Mouse (Mus musculus): Measurements from ENCODE around the gene Entpd3. TPM values are rescaled to one million over a fixed set of nuclear protein-coding genes. Genes with fewer than 3 reads are reported as not detected.

Entpd3 gene
- polyA plus RNA-seq, 1 experiment from 2014 or later = 2.2 TPM

- WGBS = 1% methylated on average over 53 of the region's 53 CpGs
- Histone ChIP-seq H3K27me3 (no peaks in the 10 kb centered on the region), H3K4me2 (replicated peaks) (peak overlapping the region; percentile 93), H3K4me1 (peaks cover 20% of the 10 kb centered on the region), H3K9me3 (no peaks in the 10 kb centered on the region), H3K9ac (peak overlapping the region; percentile 97), H3K36me3 (peaks cover 40% of the 10 kb centered on the region), H3K27ac (peak overlapping the region; percentile 64; the same call in 1 of the 2 replicates), H3K4me3 (peak overlapping the region; percentile 86)
- ATAC-seq (ENCODE audit: low FRiP score, low read depth) = peak; percentile 76
These were observed 32.2 kb downstream of the Entpd3 start for GRCm38 (mm10) chr9:120571593-120572385.

- Histone ChIP-seq H3K27me3 (no peaks in the 10 kb centered on the region), H3K9ac (no peak overlapping the region), H3K27ac (no peak overlapping the region), H3K36me3 (peaks cover 40% of the 10 kb centered on the region), H3K4me3 (no peak overlapping the region), H3K4me1 (peaks cover 18% of the 10 kb centered on the region), H3K4me2 (replicated peaks) (peak overlapping the region; percentile 91), H3K9me3 (no peaks in the 10 kb centered on the region)
- no peak for ATAC-seq (ENCODE audit: low FRiP score, low read depth)
- 58% methylated on average over 6 of the region's 6 CpGs for WGBS
These were observed 36.4 kb downstream of the Entpd3 start for GRCm38 (mm10) chr9:120575748-120576661.

- WGBS = 8% methylated on average over 4 of the region's 4 CpGs
- Histone ChIP-seq H3K27ac (no peak overlapping the region), H3K9me3 (no peaks in the 10 kb centered on the region), H3K4me2 (replicated peaks) (peak overlapping the region; percentile 91), H3K36me3 (peaks cover 40% of the 10 kb centered on the region), H3K27me3 (no peaks in the 10 kb centered on the region), H3K4me3 (peak overlapping the region; percentile 70), H3K9ac (no peak overlapping the region), H3K4me1 (peaks cover 18% of the 10 kb centered on the region)
- ATAC-seq (ENCODE audit: low FRiP score, low read depth) = no peak
These were observed 37.0 kb downstream of the Entpd3 start for GRCm38 (mm10) chr9:120576662-120577013.

- under 1% methylated on average over 43 of the region's 43 CpGs for WGBS
These were observed 37.6 kb downstream of the Entpd3 start for GRCm38 (mm10) chr9:120577133-120577651.

GRCm38 (mm10) chr9:120577706-120578405 is 38.2 kb downstream of the Entpd3 start:
- Histone ChIP-seq H3K4me2 (replicated peaks) (peak overlapping the region; percentile 91), H3K27me3 (no peaks in the 10 kb centered on the region), H3K4me1 (peaks cover 18% of the 10 kb centered on the region), H3K36me3 (peaks cover 35% of the 10 kb centered on the region), H3K9me3 (no peaks in the 10 kb centered on the region), H3K27ac (no peak overlapping the region), H3K9ac (peak overlapping the region; percentile 91), H3K4me3 (peak overlapping the region; percentile 70)
- no peak for ATAC-seq (ENCODE audit: low FRiP score, low read depth)
- 60% methylated on average over 12 of the region's 12 CpGs for WGBS

More at GRCm38 (mm10) chr9:120577133-120577651, 37.6 kb downstream of the Entpd3 start:
- H3K9me3 ChIP-seq = no peaks in the 10 kb centered on the region
- H3K27me3 ChIP-seq = no peaks in the 10 kb centered on the region
- H3K4me2 ChIP-seq (replicated peaks) = peak overlapping the region; percentile 91
- peak overlapping the region; percentile 91 for H3K9ac ChIP-seq
- peak overlapping the region; percentile 70 for H3K4me3 ChIP-seq
- peaks cover 19% of the 10 kb centered on the region for H3K4me1 ChIP-seq
- H3K27ac ChIP-seq = no peak overlapping the region; the same call in 1 of the 2 replicates
- H3K36me3 ChIP-seq = peaks cover 40% of the 10 kb centered on the region
- ATAC-seq (ENCODE audit: low FRiP score, low read depth) = peak; percentile 89

GRCm38 (mm10) chr9:120578701-120579100 is 39.1 kb downstream of the Entpd3 start:
- ATAC-seq (ENCODE audit: low FRiP score, low read depth) = no peak
- no peaks in the 10 kb centered on the region for H3K27me3 ChIP-seq
- H3K9me3 ChIP-seq = no peaks in the 10 kb centered on the region
- 55% methylated on average over 6 of the region's 6 CpGs for WGBS
- no peak overlapping the region for H3K27ac ChIP-seq
- peaks cover 27% of the 10 kb centered on the region for H3K36me3 ChIP-seq
- peaks cover 21% of the 10 kb centered on the region for H3K4me1 ChIP-seq
- H3K4me3 ChIP-seq = no peak overlapping the region
- no peak overlapping the region for H3K4me2 ChIP-seq (replicated peaks)
- no peak overlapping the region for H3K9ac ChIP-seq

GRCm38 (mm10) chr9:120579808-120580207 is 40.2 kb downstream of the Entpd3 start:
- Histone ChIP-seq H3K9ac (no peak overlapping the region), H3K4me1 (peaks cover 21% of the 10 kb centered on the region), H3K36me3 (peaks cover 15% of the 10 kb centered on the region), H3K4me2 (replicated peaks) (no peak overlapping the region), H3K27me3 (no peaks in the 10 kb centered on the region), H3K4me3 (no peak overlapping the region), H3K9me3 (no peaks in the 10 kb centered on the region), H3K27ac (no peak overlapping the region)
- ATAC-seq (ENCODE audit: low FRiP score, low read depth) = no peak
- 85% methylated on average over 7 of the region's 7 CpGs for WGBS

- Histone ChIP-seq H3K9ac (peak overlapping the region; percentile 74), H3K36me3 (no peaks in the 10 kb centered on the region), H3K4me2 (replicated peaks) (peak overlapping the region; percentile 86), H3K9me3 (no peaks in the 10 kb centered on the region), H3K27ac (peak overlapping the region; percentile 83), H3K4me3 (peak overlapping the region; percentile 47), H3K4me1 (peaks cover 21% of the 10 kb centered on the region), H3K27me3 (no peaks in the 10 kb centered on the region)
- 19% methylated on average over 21 of the region's 21 CpGs for WGBS
- ATAC-seq (ENCODE audit: low FRiP score, low read depth) = peak; percentile 83; the same call in 1 of the 2 replicates
These were observed 42.5 kb downstream of the Entpd3 start for GRCm38 (mm10) chr9:120581941-120582618.

- Histone ChIP-seq H3K4me2 (replicated peaks) (peak overlapping the region; percentile 86), H3K9ac (peak overlapping the region; percentile 74), H3K27me3 (no peaks in the 10 kb centered on the region), H3K4me3 (peak overlapping the region; percentile 47), H3K4me1 (peaks cover 16% of the 10 kb centered on the region), H3K9me3 (no peaks in the 10 kb centered on the region), H3K36me3 (no peaks in the 10 kb centered on the region), H3K27ac (peak overlapping the region; percentile 83)
- ATAC-seq (ENCODE audit: low FRiP score, low read depth) = peak; percentile 83
- WGBS = 11% methylated on average over 28 of the region's 28 CpGs
These were observed 43.1 kb downstream of the Entpd3 start for GRCm38 (mm10) chr9:120582619-120583308.

GRCm38 (mm10) chr9:120583314-120583713 is 43.7 kb downstream of the Entpd3 start:
- Histone ChIP-seq H3K27ac (no peak overlapping the region), H3K9me3 (no peaks in the 10 kb centered on the region), H3K36me3 (no peaks in the 10 kb centered on the region), H3K4me1 (peaks cover 15% of the 10 kb centered on the region), H3K9ac (peak overlapping the region; percentile 74; the same call in 1 of the 2 replicates), H3K4me2 (replicated peaks) (peak overlapping the region; percentile 86), H3K4me3 (peak overlapping the region; percentile 47; the same call in 1 of the 2 replicates), H3K27me3 (no peaks in the 10 kb centered on the region)
- ATAC-seq (ENCODE audit: low FRiP score, low read depth) = no peak
- 80% methylated on average over 3 of the region's 3 CpGs for WGBS

All from limb, embryonic 13.5 days (tissue).